Mouse (Mus musculus): ENCODE data around the gene Nek2. TPM values are rescaled to one million over a fixed set of nuclear protein-coding genes. Genes with fewer than 3 reads are reported as not detected.

Nek2 gene
- 10.8 and 15.4 TPM in 2 replicates for polyA plus RNA-seq (2012)

DNA sequence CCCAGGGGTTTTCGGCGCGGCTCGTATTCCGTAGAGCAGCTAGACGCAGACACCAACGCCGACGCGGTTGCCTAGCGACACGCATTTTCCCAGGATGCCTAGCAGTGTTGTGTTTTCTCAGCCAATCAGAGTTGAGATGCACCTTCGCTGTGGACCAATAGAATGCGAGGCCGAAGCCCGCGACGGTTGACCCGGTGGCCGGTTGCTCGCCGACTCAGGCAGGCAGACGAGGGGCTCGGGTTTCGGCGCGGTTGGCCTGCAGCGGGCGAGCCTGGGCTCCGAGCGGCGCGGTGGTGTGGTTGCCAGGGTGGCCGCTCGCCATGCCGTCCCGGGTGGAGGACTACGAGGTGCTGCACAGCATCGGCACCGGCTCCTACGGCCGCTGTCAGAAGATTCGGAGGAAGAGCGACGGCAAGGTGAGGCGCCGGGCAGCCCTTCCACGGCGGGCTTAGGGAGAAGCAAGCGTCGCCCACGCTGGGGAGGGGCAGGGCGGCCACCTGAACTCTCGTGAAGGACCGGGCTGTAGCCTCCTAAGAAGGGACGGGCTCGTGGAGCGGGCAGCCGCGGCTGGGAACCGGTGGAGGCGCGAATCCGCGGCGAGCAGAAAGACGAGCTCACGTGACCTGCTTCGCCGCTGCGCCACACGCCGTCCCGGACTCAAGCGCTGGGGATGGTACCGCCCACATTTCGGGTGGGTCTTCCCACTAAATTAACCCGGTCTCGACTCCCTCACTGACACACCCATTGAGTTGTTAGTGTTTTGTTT lies at the start of gene Nek2:
TSS of gene Nek2 (plus strand) at position 119 of the 766 bp plus-strand sequence.

Other genes with a start within 250 kb of the Nek2 start
- 10.8 and 14.7 TPM in 2 replicates for gene Dtl, start 245.9 kb upstream of the Nek2 start, polyA plus RNA-seq (2012)
- gene Ints7, start 245.8 kb upstream of the Nek2 start, polyA plus RNA-seq (2012): 16.5 and 20.1 TPM in 2 replicates
- 8.2 and 11.2 TPM in 2 replicates for gene Lpgat1, start 103.6 kb upstream of the Nek2 start, polyA plus RNA-seq (2012)
- 10.7 and 18.2 TPM in 2 replicates for gene Slc30a1, start 85.3 kb downstream of the Nek2 start, polyA plus RNA-seq (2012)
- 0.09 TPM in 1 of 2 replicates, not detected in the other for gene Rd3, start 155.9 kb downstream of the Nek2 start, polyA plus RNA-seq (2012)

All from megakaryocyte-erythroid progenitor cell, adult 5 weeks (primary cell).